Mouse (Mus musculus): ENCODE data around the gene Dab1. TPM values are rescaled to one million over a fixed set of nuclear protein-coding genes. Genes with fewer than 3 reads are reported as not detected.

The Dab1 gene
- polyA plus RNA-seq, 1 experiment from 2014 or later = 1.2 TPM

GRCm38 (mm10) chr4:104057116-104057515 lies 438.0 kb downstream of the Dab1 start:
- Histone ChIP-seq H3K9ac (no peak overlapping the region), H3K27me3 (no peaks in the 10 kb centered on the region), H3K9me3 (replicated peaks) (no peaks in the 10 kb centered on the region), H3K4me3 (no peak overlapping the region), H3K36me3 (no peaks in the 10 kb centered on the region), H3K27ac (no peak overlapping the region), H3K4me2 (no peak overlapping the region), H3K4me1 (replicated peaks) (no peaks in the 10 kb centered on the region)
- no peak for ATAC-seq (replicated peaks; ENCODE audit: insufficient number of reproducible peaks, insufficient read depth, low FRiP score, low read depth)

GRCm38 (mm10) chr4:104059569-104059968 lies 440.4 kb downstream of the Dab1 start:
- WGBS = 53% methylated on average over 4 of the region's 4 CpGs
- ATAC-seq (replicated peaks; ENCODE audit: insufficient number of reproducible peaks, insufficient read depth, low FRiP score, low read depth) = no peak
- Histone ChIP-seq H3K4me1 (replicated peaks) (no peaks in the 10 kb centered on the region), H3K4me2 (no peak overlapping the region), H3K9me3 (replicated peaks) (no peaks in the 10 kb centered on the region), H3K4me3 (no peak overlapping the region), H3K27me3 (no peaks in the 10 kb centered on the region), H3K27ac (no peak overlapping the region), H3K36me3 (no peaks in the 10 kb centered on the region), H3K9ac (no peak overlapping the region)

GRCm38 (mm10) chr4:104062356-104062755 lies 443.2 kb downstream of the Dab1 start:
- Histone ChIP-seq H3K9ac (no peak overlapping the region), H3K4me3 (no peak overlapping the region), H3K9me3 (replicated peaks) (no peaks in the 10 kb centered on the region), H3K27ac (no peak overlapping the region), H3K36me3 (no peaks in the 10 kb centered on the region), H3K27me3 (no peaks in the 10 kb centered on the region), H3K4me1 (replicated peaks) (no peaks in the 10 kb centered on the region), H3K4me2 (no peak overlapping the region)
- ATAC-seq (replicated peaks; ENCODE audit: insufficient number of reproducible peaks, insufficient read depth, low FRiP score, low read depth) = no peak
- WGBS = 88% methylated on average over 4 of the region's 4 CpGs

GRCm38 (mm10) chr4:104066901-104067300 lies 447.7 kb downstream of the Dab1 start:
- 84% methylated on average over 5 of the region's 5 CpGs for WGBS
- Histone ChIP-seq H3K27ac (no peak overlapping the region), H3K4me3 (no peak overlapping the region), H3K4me1 (replicated peaks) (no peaks in the 10 kb centered on the region), H3K9me3 (replicated peaks) (no peaks in the 10 kb centered on the region), H3K9ac (no peak overlapping the region), H3K4me2 (no peak overlapping the region), H3K36me3 (no peaks in the 10 kb centered on the region), H3K27me3 (no peaks in the 10 kb centered on the region)
- ATAC-seq (replicated peaks; ENCODE audit: insufficient number of reproducible peaks, insufficient read depth, low FRiP score, low read depth) = no peak

GRCm38 (mm10) chr4:104067748-104068147 lies 448.6 kb downstream of the Dab1 start:
- peak; percentile 60; the same call in 1 of the 2 replicates for ATAC-seq (replicated peaks; ENCODE audit: insufficient number of reproducible peaks, insufficient read depth, low FRiP score, low read depth)
- H3K9ac ChIP-seq = no peak overlapping the region

GRCm38 (mm10) chr4:104071296-104071695 lies 452.1 kb downstream of the Dab1 start:
- no peaks in the 10 kb centered on the region for H3K27me3 ChIP-seq
- no peaks in the 10 kb centered on the region for H3K9me3 ChIP-seq (replicated peaks)
- no peak overlapping the region for H3K9ac ChIP-seq
- H3K4me2 ChIP-seq = no peak overlapping the region
- no peak overlapping the region for H3K27ac ChIP-seq
- ATAC-seq (replicated peaks; ENCODE audit: insufficient number of reproducible peaks, insufficient read depth, low FRiP score, low read depth) = no peak
- no peak overlapping the region for H3K4me3 ChIP-seq
- no peaks in the 10 kb centered on the region for H3K36me3 ChIP-seq
- H3K4me1 ChIP-seq (replicated peaks) = no peaks in the 10 kb centered on the region
- WGBS = 63% methylated on average over 10 of the region's 10 CpGs

More at GRCm38 (mm10) chr4:104067748-104068147, 448.6 kb downstream of the Dab1 start:
- H3K4me1 ChIP-seq (replicated peaks) = no peaks in the 10 kb centered on the region
- H3K36me3 ChIP-seq = no peaks in the 10 kb centered on the region
- no peak overlapping the region for H3K27ac ChIP-seq
- WGBS = 25% methylated on average over 3 of the region's 3 CpGs
- no peaks in the 10 kb centered on the region for H3K9me3 ChIP-seq (replicated peaks)
- no peak overlapping the region for H3K4me3 ChIP-seq
- no peaks in the 10 kb centered on the region for H3K27me3 ChIP-seq
- no peak overlapping the region for H3K4me2 ChIP-seq

- Histone ChIP-seq H3K27ac (no peak overlapping the region), H3K36me3 (no peaks in the 10 kb centered on the region), H3K9ac (no peak overlapping the region), H3K4me1 (replicated peaks) (no peaks in the 10 kb centered on the region), H3K27me3 (no peaks in the 10 kb centered on the region), H3K9me3 (replicated peaks) (no peaks in the 10 kb centered on the region), H3K4me3 (no peak overlapping the region), H3K4me2 (no peak overlapping the region)
- WGBS = 59% methylated on average over 7 of the region's 7 CpGs
- no peak for ATAC-seq (replicated peaks; ENCODE audit: insufficient number of reproducible peaks, insufficient read depth, low FRiP score, low read depth)
These were observed 454.8 kb downstream of the Dab1 start for GRCm38 (mm10) chr4:104073920-104074459.

- H3K4me2 ChIP-seq = no peak overlapping the region
- H3K4me1 ChIP-seq (replicated peaks) = no peaks in the 10 kb centered on the region
- no peaks in the 10 kb centered on the region for H3K9me3 ChIP-seq (replicated peaks)
- no peaks in the 10 kb centered on the region for H3K27me3 ChIP-seq
- H3K9ac ChIP-seq = no peak overlapping the region
- no peak overlapping the region for H3K27ac ChIP-seq
- WGBS = 85% methylated on average over 1 of the region's 1 CpGs
- H3K4me3 ChIP-seq = no peak overlapping the region
- ATAC-seq (replicated peaks; ENCODE audit: insufficient number of reproducible peaks, insufficient read depth, low FRiP score, low read depth) = no peak
- H3K36me3 ChIP-seq = no peaks in the 10 kb centered on the region
These were observed 458.6 kb downstream of the Dab1 start for GRCm38 (mm10) chr4:104077771-104078170.

GRCm38 (mm10) chr4:104106299-104106698 lies 487.1 kb downstream of the Dab1 start:
- no peak for ATAC-seq (replicated peaks; ENCODE audit: insufficient number of reproducible peaks, insufficient read depth, low FRiP score, low read depth)
- Histone ChIP-seq H3K9me3 (replicated peaks) (no peaks in the 10 kb centered on the region), H3K4me2 (no peak overlapping the region), H3K4me3 (no peak overlapping the region), H3K27me3 (no peaks in the 10 kb centered on the region), H3K4me1 (replicated peaks) (no peaks in the 10 kb centered on the region), H3K9ac (no peak overlapping the region), H3K27ac (no peak overlapping the region), H3K36me3 (no peaks in the 10 kb centered on the region)
- WGBS = 65% methylated on average over 6 of the region's 6 CpGs

GRCm38 (mm10) chr4:104111614-104112013 lies 492.5 kb downstream of the Dab1 start:
- Histone ChIP-seq H3K9ac (no peak overlapping the region), H3K4me2 (no peak overlapping the region), H3K27me3 (no peaks in the 10 kb centered on the region), H3K9me3 (replicated peaks) (no peaks in the 10 kb centered on the region), H3K4me3 (no peak overlapping the region), H3K27ac (no peak overlapping the region), H3K36me3 (no peaks in the 10 kb centered on the region), H3K4me1 (replicated peaks) (no peaks in the 10 kb centered on the region)
- ATAC-seq (replicated peaks; ENCODE audit: insufficient number of reproducible peaks, insufficient read depth, low FRiP score, low read depth) = no peak

- Histone ChIP-seq H3K4me1 (replicated peaks) (no peaks in the 10 kb centered on the region), H3K27ac (no peak overlapping the region), H3K36me3 (no peaks in the 10 kb centered on the region), H3K27me3 (no peaks in the 10 kb centered on the region), H3K4me3 (no peak overlapping the region), H3K9me3 (replicated peaks) (no peaks in the 10 kb centered on the region; the same call in 1 of the 2 replicates), H3K4me2 (no peak overlapping the region), H3K9ac (no peak overlapping the region)
- no peak for ATAC-seq (replicated peaks; ENCODE audit: insufficient number of reproducible peaks, insufficient read depth, low FRiP score, low read depth)
- WGBS = 83% methylated on average over 13 of the region's 13 CpGs
These were observed 494.2 kb downstream of the Dab1 start for GRCm38 (mm10) chr4:104113209-104114005.

GRCm38 (mm10) chr4:104114006-104114361 lies 494.8 kb downstream of the Dab1 start:
- Histone ChIP-seq H3K36me3 (no peaks in the 10 kb centered on the region), H3K4me3 (no peak overlapping the region), H3K4me2 (no peak overlapping the region), H3K27me3 (no peaks in the 10 kb centered on the region), H3K9me3 (replicated peaks) (no peaks in the 10 kb centered on the region; the same call in 1 of the 2 replicates), H3K4me1 (replicated peaks) (no peaks in the 10 kb centered on the region), H3K27ac (no peak overlapping the region), H3K9ac (no peak overlapping the region)
- ATAC-seq (replicated peaks; ENCODE audit: insufficient number of reproducible peaks, insufficient read depth, low FRiP score, low read depth) = no peak
- 79% methylated on average over 6 of the region's 6 CpGs for WGBS

Data from heart, embryonic 15.5 days (tissue).